Mouse (Mus musculus) embryo, embryonic 10 days (tissue): ENCODE measurements at regions not wholly inside any gene's neighbourhood (a gene's known extent, or its start where the extent isn't known, plus 50 kb on each side); places are given as distances from the start of the nearest gene placed in this dataset.
A peak's percentile ranks its signal among the peaks of the same experiment; 100 is the strongest.
"Not testable (repeated sequence)": the region's sequence is repeated elsewhere in the genome, so short reads cannot be mapped to it uniquely, and the experiment has no call there.

Experiments
- DNase-seq: peaks from one replicate; pipeline ENCODE4 v3.0.0-alpha.2; 2015; ENCODE audit warnings: low spot score

DNA sequence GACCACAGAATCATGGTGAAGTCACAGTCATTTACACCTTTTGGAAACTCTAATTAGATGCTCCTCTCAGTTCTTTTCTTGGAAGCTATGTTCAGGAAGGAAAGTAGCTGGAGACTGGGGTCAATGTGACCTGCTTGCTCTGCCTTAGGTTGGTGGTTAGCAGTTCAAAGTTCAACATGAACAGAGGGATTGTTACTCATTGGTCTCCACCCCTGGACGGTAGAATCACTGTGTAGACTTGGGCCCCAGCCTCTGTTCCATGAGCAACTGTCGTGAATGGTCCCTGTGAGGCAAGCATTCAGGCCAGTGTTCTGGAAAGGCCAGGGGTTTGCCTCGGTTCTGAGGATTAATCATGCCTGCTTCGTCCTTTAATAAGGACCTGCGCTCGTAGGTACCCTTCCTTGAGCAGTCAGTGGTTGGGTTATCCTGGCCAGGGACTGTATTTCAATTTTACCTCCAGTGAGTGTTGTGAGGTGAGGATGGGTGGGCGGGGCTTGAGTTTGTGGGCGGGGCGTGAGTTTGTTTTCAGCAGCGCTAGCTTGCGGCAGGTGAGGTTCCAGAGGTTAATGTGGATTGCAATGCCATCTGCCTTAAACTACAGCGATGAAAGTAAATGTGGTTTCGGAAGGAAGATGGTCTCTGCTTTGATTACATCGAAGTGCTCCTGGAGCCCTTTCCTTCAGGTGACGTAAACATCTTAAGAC lies 152.6 kb upstream of the Pou3f3 start:
- no peak for DNase-seq

DNA sequence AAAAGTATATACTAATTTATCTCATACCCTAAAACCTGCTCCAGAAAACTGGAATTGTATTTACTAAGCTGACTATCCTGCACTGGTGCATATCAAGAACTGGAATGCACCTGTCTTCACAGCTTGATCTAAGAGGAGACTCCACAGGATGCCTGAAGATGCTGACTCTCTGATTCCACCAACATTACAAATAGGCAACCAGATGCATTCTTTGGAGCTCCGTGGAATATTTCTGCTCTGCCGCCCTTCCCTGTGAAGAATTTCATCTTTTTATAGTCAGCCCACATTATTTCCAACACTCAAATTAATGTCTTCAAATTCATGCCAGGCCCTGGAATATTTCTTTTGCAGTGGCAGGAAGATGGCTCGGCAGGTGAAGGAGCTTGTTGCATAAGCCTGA lies 148.7 kb upstream of the Pou3f3 start:
- no peak for DNase-seq

DNA sequence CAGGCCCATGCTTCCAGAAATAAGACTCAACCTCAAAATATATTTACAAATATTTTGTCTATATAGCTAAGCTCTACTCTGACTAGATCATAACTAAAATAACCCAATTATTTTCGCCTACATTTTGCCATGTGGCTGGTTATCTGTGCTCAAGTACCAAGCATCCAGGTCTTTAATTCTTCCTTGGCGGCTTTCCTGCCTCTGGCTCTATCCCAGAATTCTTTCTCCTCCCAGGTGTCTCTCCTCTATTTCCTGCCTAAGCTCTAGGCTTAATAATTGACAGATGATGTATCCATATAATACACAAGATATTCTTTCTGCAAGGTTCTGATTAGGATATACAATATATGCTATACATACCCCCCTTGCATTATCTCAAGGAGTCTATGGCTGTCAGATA lies 138.3 kb upstream of the Pou3f3 start:
- DNase-seq, result no peak

DNA sequence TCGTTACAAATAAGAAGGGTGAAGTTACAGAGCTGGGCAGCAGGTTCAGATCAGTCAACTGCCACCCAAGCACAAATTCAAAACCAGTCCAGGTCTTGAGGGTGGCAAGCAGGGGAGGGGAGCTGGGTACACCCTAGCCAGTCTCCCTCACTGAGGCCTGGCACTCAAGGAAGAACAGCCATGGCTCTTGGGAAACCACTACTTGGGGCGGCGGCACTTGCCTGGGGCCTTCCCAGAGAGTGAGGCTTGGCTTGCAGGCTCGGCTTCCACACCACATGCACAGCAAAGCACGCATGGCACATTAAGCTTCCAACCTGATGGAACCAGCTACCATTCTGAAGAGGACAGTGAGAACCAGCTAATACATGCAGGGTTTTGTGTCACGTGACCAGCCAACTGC lies 127.9 kb upstream of the Pou3f3 start:
- DNase-seq, result no peak

DNA sequence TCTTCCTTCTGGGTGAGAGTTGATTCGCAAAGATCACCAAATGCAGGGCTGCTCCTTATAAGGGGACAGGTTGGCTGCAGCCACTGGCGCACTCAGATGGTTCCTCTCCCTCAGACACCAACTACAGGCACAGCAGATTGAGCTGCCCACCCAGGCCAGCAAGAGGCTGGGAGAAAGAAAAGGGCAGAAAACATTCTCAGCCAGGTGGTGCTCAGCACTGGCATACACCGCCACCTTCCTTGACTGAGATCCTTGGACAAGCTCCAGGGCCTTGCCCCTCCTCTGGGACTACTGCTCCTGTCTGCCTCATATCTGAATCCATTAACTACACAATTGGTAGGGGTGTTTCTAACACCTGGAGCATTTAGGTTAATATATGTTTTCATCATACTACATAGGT lies 110.4 kb upstream of the Pou3f3 start:
- DNase-seq, result no peak

DNA sequence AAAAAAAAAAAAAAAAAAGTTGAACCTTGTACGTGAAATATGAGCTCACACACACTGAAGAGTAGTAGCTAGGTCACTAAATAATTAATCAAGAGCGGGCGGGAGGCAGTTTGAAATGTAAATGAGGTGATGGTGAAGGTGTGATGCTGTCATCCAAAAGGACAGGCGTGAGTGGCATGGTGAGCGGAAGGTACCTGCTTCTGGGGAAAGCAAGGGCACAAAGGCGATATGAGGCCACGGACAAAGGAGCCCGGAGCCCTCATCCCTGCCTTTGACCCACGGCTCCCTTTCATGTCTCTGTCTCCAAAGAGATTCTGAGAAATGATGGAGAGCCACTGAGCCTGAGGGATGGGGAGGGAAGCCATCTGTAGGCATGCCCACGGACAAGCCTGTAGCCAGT lies 107.1 kb upstream of the Pou3f3 start:
- DNase-seq, result no peak

DNA sequence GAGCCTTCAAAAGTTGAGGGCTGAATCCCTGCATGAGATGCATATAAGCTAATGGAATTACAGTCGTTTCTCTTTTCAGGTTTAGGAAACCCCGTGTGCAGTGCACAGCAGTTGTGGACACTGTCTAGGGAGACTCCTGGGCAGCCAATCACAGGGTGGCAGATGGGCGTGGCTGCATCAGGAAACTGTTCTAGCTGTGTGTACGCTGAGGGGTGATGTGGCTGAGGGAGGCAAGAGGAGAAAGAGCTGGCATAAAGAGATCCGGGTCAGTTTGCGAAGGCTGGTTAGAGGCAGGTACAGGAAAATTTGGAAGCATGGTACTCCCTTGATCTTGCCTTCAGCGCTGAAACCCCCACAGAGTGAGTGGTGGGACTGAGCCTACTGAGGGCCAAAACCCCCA lies 106.1 kb upstream of the Pou3f3 start:
- DNase-seq, result peak; percentile 31

DNA sequence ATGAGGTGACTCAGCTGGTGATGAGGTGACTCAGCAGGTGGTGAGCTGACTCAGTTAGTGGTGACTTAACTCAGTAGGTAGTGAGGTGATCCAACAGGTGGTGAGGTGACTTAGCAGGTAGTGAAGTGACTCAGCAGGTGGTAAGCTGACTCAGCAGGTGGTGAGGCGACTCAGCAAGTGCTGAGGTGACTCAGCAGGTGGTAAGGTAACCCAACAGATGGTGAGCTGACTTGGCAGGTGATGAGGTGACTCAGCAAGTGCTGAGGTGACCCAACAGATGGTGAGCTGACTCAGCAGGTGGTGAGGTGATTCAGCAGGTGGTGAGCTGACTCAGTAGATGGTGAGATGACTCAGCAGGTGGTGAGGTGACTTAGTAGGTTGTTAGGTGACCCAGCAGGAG lies 103.7 kb upstream of the Pou3f3 start:
- DNase-seq, result no peak

DNA sequence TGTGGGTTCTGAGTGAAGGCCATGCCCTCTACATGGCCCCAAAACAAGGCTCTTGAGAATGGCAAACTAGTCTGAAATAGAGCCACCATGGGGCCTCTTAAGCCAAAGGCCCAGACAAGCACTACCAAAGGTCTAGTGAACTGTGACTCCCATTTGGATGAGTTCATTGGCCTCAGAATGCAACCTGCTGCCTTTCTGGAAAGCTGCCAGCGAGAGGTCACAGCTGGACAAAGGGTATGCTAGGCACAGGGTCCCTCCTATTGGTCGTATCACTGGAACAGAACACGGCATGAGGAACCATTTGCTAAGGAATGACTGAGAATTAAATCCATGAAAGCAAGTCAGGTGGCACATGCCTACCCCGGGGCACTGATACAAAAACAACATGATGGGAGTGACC lies 98.5 kb upstream of the Pou3f3 start:
- no peak for DNase-seq

DNA sequence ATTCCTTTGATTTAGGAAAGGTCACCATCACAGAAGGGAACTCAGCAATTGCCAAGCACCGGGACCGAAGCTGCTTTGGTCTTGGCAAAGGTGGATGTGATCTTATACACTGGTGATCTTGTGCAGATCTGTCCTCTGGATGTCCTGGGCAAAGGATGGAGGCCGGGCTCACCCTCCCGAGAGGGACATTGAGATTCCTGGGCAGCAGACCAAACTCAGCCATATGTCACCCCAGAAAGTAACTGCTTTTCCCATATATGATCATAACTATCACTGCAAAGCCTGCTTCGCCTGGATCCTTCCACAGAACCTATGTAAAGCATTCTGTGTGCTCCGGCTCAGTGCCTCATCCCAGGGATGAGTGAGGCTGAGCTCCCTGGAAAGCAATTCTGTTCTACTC lies 96.3 kb upstream of the Pou3f3 start:
- no peak for DNase-seq

DNA sequence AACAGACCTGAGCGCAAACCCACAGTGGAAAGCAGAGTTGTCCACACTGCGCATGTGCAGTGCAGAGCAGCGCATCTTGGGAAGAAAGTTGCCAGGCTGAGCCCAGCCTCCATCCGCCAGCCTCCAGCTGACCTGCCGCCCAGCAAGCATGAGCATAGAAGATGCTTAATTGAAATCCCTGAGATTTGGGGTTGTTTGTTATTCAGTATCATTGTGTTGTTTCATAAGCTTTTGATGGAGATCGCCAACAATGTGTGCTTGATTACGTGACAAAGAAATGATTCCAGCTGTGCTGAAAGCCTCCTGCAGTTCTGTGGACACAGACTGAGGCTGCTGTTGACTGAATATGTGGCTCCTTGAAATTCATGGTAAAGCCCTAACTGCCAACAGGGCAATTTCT lies 89.3 kb upstream of the Pou3f3 start:
- DNase-seq, result no peak

DNA sequence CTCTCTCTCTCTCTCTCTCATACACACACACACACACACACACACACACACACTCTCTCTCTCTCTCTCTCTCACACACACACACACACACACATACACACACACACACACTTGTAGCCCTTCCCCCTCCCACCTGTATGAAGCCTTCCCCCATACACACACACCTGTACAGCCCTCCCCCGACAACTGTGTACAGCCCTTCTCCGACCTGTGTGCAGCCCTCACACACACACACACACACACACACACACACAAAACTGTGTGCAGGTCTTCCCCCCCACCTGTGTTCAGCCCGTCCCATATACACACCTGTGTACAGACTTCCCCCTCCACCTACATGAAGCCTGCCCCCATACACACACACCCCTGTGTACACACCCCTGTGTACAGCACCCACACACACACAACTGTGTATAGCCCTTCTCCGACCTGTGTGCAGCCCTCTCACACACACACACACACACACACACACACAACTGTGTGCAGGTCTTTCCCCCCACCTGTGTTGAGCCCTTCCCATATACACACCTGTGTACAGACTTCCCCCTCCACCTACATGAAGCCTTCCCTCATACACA lies 88.0 kb upstream of the Pou3f3 start:
- not testable (repeated sequence) for DNase-seq

DNA sequence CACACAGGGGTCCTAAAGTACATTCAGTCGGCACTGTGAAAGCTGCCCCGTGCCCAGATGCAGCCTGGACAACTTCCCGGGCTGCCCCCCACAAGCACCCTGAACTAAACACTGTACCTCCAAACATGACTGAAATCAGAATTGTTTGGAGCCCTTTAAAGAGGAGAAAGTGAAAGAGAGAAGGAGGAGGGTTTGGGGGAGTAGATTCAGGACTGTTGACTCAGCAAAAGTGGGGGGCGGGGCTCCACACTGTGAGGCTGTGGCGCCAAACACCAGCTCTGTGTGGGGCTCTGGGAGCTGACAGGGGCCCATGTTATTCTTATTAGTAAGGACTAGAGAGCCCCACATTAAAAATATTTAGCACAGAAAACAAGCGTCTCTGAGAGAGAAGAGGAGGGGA lies 71.8 kb upstream of the Pou3f3 start:
- no peak for DNase-seq

DNA sequence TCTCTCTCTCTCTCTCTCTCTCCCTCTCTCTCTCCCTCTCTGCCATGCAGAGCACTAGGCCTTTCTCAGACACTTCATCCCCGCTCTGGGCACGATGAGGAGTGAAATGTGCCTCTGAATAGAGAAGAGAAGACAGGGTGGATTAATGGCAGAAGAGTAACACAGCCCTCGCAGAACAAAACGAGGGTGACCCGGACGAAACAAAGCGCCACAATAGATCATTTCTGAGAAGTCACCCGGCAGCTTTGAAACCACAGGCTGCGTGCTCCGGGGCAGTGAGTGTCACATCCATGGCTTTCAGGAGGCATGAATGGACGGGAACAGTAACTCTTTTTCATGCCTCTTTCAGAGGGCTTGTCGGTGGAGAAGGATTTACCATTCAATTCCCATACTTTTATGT lies 66.8 kb upstream of the Pou3f3 start:
- DNase-seq, result peak; percentile 80

DNA sequence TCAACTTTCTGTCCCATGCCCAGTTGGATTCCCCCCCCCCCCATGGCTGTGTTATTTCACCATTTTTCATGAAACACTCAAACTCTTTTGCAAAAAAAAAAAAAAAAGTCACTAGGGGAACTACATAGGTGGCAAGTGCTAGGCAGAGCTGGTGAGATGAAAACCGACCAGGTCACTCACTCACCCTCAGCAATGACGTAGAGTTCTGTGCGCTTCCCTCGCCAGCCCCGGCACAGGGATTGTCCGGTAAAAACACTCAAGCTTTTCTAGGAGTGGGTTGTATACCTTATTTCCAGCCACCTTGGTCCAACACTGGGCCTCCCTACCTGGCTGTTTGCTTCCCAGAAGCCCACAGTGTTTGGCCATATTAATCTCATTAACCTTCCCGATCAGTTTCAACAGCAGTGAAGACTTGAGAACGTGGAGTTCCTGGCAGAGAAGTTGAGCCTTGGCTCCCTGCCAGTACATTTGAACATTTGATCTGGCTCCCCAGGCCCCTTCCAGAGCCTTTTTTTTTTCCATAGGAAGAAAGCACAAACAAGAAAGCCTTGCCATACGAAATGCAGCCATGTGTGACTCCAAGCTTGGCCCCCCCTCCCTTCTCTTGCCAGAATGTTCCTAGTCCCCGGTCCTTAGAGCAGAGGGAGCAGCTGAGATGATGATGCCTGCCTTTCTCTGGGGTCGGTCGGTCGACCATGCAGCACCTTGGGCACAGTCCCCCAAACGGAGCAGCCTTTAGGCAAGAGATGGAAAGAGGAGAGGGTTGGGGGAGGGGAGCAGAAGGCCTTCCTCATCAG lies 65.9 kb upstream of the Pou3f3 start:
- DNase-seq, result peak; percentile 27

DNA sequence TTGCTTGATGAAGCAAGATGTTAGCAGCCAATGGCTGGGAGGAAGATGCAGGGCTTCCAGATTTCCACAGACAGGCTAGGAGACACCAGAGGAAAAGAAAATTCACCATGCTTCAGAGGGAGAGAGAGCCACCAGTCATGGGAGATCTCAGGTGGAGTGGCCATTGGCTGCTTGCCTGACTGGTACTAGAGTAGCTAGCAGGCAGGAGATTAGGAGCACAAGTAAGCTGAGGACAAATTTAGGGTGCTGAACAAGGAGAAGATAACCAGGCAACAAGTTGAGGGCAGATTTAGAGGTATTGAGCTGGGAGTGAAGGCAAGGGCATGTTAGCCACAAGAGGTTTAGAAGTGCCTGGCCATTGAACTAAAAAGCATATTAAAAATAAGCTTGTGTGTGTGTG lies 63.3 kb upstream of the Pou3f3 start:
- DNase-seq, result no peak

DNA sequence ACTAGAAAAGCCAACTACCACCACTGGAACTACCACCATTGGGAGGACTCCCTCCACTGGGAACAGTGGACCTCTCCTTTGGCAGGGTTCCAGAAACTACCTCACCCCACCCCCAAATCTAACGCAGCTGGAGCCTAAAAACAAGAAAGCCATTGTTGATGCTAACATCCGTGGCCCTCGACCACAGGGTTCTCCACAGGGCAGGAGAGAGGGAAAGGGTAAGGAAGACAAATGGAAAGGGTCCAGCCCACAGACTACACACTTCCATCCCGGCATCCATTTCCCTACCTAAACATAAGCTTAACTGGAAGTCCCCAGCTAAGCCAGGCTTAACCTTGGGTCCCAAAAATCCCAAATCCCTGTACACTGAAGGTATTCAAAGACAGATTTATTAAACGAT lies 59.0 kb upstream of the Pou3f3 start:
- DNase-seq, result no peak
